Mouse (Mus musculus) left cerebral cortex, postnatal 4 days (tissue): Measurements from ENCODE around the gene Masp2. TPM values are rescaled to one million over a fixed set of nuclear protein-coding genes. Genes with fewer than 3 reads are reported as not detected.

Experiments
- DNase-seq: peaks from one replicate; pipeline ENCODE4 v3.0.0-alpha.2; 2022
- intact Hi-C: fragments of 180-260 bp; cut with DNase I; formaldehyde crosslinking; loops from one replicate; pipeline ENCODE4 v1.15.1; 2025
- total RNA-seq, 2 experiments: library from RNA; stranded (reverse); gene quantifications; 2 replicates each; pipeline ENCODE4 v1.2.3; 2021

Masp2 gene
- total RNA-seq, 2 experiments from 2014 or later, result 2.1 to 2.3 TPM

- intact Hi-C loops, result no loop called here
- DNase-seq, result no peak
Measured at GRCm38 (mm10) chr4:148598826-148599225, 3.5 kb upstream of the Masp2 start.

- intact Hi-C loops, result no loop called here
- DNase-seq, result no peak
Measured at GRCm38 (mm10) chr4:148600316-148600715, 2.0 kb upstream of the Masp2 start.

DNA sequence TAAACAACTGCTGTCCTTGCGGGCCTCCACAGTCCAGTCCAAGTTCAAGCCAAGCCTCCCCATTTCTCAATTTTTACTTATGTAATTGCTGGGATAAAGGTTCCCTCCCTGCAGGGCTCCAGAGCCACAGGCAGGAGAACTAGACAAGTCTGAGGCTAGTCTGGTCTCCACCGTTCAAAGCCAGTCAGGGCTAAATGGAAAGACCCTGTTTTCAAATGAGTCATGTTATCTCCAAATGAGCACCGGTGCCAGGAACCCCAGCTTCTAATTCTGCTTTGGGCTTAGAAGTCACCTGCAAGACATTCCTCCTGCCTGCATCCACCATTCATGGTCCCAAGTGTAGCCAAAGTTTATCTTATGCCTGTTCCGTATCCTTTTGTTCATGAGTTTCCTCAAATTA is 483 bp upstream of the Masp2 start:
- intact Hi-C loops, result no loop called here
- DNase-seq, result no peak

GRCm38 (mm10) chr4:148603376-148604139 is 1.2 kb downstream of the Masp2 start:
- no peak for DNase-seq

DNA sequence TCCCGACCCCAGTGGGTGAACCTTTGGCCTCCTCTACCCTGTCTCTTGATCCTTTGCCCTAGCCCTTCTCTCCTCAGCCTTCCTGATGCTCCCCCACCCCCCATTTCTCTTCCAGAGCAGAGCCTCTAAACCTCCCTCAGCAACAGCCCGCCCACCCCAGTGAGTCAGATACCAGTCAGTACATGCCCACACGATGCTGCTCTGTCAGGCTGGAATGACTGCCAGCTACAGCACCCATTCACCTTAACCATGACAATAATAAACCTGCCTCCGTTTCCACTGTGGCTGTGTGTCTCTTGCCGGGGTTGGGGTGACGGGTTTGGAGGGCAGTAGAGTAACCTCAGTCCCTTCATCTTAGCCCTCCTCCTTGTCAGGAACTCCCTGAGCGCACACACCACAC is 1.8 kb downstream of the Masp2 start:
- DNase-seq, result no peak
- intact Hi-C loops, result no loop called here

More at GRCm38 (mm10) chr4:148603376-148604139, 1.2 kb downstream of the Masp2 start:
- intact Hi-C loops, result no loop called here

- intact Hi-C loops, result no loop called here
- DNase-seq, result peak; percentile 66
Measured at GRCm38 (mm10) chr4:148604541-148605165, 2.3 kb downstream of the Masp2 start.

GRCm38 (mm10) chr4:148607758-148608157 is 5.4 kb downstream of the Masp2 start:
- peak; percentile 78 for DNase-seq
- intact Hi-C loops, result no loop called here

DNA sequence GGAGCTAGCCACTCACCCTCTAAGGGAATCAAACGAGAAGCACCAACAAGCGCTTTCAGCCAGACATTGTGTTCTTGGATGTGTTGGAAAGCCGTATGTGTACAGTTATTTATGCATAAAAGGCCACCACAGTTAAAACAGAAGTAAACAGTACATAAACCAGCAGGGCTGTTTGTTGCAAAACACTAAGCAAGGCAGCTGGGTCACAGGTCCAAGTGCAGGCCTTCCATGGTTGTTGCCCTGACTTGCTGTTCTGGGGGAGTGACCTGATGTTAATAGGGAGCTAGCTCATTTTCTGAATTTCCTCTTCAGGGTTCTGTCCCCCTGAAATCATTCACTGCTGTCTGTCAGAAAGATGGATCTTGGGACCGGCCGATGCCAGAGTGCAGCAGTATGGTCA is 7.5 kb downstream of the Masp2 start:
- DNase-seq, result no peak
- intact Hi-C loops, result no loop called here

- intact Hi-C loops, result no loop called here
Measured at GRCm38 (mm10) chr4:148610631-148611364, 8.4 kb downstream of the Masp2 start.

GRCm38 (mm10) chr4:148612557-148612956 is 10.2 kb downstream of the Masp2 start:
- intact Hi-C loops, result no loop called here
- no peak for DNase-seq

More at GRCm38 (mm10) chr4:148610631-148611364, 8.4 kb downstream of the Masp2 start:
- no peak for DNase-seq

DNA sequence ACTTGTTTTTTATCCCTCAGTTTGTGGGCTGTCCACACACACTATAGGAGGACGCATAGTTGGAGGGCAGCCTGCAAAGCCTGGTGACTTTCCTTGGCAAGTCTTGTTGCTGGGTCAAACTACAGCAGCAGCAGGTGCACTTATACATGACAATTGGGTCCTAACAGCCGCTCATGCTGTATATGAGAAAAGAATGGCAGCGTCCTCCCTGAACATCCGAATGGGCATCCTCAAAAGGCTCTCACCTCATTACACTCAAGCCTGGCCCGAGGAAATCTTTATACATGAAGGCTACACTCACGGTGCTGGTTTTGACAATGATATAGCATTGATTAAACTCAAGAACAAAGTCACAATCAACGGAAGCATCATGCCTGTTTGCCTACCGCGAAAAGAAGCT is 11.4 kb downstream of the Masp2 start:
- DNase-seq, result no peak
- intact Hi-C loops, result no loop called here

- no peak for DNase-seq
- intact Hi-C loops, result no loop called here
Measured at GRCm38 (mm10) chr4:148619805-148620204, 17.5 kb downstream of the Masp2 start.

DNA sequence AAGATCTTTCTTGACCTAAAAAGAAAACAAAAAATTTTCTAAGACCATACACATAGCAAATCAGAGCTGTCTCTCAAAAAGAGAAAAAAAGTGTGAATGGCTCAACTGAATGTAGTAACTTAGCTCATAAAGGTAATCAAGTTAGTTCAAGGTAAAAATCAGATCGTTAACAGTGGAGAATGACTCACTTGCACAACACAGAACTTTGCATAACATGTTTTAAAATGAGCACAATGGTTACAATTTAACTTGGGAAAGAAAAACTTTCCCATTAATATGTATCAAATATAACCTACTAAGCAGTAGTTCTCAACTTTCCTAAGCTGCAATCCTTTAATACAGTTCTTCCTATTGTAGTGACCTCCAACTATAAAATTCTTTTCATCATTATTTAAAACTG is 18.4 kb downstream of the Masp2 start:
- DNase-seq, result no peak
- intact Hi-C loops, result no loop called here

GRCm38 (mm10) chr4:148622485-148622884 is 20.1 kb downstream of the Masp2 start:
- intact Hi-C loops, result no loop called here
- DNase-seq, result no peak

GRCm38 (mm10) chr4:148623609-148624008 is 21.3 kb downstream of the Masp2 start:
- no peak for DNase-seq
- intact Hi-C loops, result no loop called here

DNA sequence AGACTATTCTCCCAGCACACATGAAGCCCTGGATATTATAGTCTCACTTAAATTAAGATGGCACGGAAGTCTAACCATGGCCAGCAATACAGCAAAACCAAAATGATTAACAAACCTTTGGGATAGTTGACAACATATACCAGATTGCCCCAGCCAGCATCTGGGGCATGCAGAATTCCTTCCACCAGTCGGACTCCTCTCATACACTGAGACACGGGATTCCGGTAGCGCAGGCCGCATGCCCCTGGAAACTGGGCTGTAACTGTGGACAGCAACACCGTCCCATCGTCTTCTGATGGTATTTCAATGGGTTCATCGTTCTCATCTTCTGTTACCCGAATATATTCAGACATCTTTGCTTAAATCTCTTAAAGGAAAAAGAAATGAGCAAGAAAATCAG is 22.7 kb downstream of the Masp2 start:
- no peak for DNase-seq
- intact Hi-C loops, result no loop called here

DNA sequence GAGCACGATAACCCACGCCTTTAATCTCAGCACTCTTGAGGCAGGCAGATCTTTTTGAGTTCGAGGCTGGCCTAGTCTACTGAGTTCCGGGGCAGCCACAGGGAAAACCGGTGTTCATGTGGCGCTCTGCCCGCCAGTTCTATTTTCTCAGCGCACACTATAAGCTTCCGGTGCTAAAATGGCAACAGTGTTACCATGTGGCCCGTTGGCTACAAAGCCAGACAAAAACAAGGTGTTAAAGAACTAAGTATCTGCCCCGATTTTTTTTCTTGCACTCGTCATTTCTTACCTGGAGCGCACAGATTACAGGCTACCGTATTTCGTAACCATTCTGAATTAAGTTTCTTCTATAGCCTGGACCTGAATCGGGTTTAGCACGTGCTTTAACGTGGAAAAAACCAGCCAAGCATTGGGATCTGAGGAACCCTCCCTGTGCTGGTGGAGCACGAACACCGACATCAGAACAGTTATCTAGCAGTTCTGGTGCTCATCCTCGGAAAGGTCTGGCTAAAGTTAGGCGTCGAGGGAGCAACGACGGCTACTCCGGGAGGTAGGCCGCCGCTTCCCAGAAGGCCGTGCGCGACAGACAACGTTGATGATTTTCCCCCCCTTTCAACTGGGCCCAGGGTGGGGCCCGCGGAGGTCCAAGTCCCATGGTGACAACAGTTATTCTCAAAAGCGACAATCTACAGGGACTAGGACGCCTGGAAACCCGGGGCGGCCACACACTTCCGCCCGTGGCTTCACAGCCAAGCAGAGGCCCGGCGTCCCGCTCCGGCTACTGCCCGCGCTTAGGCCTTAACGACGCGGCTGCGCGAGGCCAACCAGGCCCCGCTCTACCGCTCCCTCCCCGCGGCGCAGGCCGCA is 23.6 kb downstream of the Masp2 start:
- DNase-seq, result peak; percentile 39
- intact Hi-C loops, result no loop called here

DNA sequence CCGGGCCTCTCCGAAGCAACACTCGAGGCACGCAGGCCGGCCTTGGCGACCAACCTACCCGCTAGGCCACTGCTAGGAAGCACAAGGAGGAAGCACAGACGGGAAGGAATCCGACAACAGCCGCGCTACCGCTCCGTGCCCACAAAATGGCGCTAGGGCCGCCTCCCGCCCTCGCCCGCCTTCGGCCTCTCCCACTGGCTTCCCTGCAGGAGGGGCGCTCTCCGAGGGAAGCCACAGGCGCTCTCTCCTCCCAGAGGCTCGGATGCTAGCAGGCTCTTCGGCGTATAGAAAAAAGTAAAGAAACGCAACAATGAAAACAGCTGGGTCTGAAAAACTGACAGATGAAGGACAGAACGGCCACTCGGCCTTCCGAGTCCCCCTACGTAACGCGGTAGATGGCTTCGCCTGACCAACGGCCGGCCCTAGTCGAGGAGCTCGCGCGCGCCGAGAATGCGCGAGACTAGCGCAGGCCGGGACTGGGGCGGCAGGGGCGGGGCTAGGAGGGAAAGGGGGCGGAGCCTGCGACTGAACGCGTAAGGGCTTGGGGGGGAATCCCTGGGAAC is 24.4 kb downstream of the Masp2 start, which contains the start of gene Tardbp:
Tardbp (minus strand) TSS at position 397 of the 563 bp plus-strand sequence.
- peak; percentile 99 for DNase-seq
- intact Hi-C loops, result no loop called here

DNA sequence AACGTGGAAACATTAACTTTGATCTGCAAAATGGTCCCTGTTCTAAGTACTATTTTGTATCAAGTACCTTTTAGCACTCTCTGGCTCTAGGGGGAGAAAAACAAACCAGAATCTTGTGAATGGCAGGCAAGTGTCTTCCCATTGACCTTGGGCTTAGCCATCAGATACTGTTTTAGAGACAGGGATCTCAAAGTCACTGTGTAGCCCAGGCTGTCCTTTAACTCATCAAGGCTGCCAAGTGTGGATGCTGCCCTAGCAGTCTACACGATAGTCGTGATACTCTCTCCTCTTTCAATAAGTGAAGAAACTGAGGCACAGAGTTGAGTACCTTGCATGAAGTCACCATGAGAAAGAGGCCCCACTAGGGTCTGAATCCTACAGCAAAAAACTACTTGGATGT is 24.9 kb downstream of the Masp2 start:
- intact Hi-C loops, result no loop called here
- no peak for DNase-seq

GRCm38 (mm10) chr4:148632013-148632692 is 29.8 kb downstream of the Masp2 start:
- no peak for DNase-seq
- intact Hi-C loops, result no loop called here
